Mouse (Mus musculus): Measurements from ENCODE around the gene A430078G23Rik. TPM values are rescaled to one million over a fixed set of nuclear protein-coding genes. Genes with fewer than 3 reads are reported as not detected.
A peak's percentile ranks its signal among the peaks of the same experiment; 100 is the strongest.

Gene A430078G23Rik
- total RNA-seq, 2 experiments from 2014 or later: 14.7 to 18.7 TPM

GRCm38 (mm10) chr8:3346691-3347413 lies 6.4 kb upstream of the A430078G23Rik start:
- ATAC-seq (replicated peaks; ENCODE audit: poor library complexity, severe bottlenecking): peak; percentile 63; the same call in 1 of the 2 replicates

DNA sequence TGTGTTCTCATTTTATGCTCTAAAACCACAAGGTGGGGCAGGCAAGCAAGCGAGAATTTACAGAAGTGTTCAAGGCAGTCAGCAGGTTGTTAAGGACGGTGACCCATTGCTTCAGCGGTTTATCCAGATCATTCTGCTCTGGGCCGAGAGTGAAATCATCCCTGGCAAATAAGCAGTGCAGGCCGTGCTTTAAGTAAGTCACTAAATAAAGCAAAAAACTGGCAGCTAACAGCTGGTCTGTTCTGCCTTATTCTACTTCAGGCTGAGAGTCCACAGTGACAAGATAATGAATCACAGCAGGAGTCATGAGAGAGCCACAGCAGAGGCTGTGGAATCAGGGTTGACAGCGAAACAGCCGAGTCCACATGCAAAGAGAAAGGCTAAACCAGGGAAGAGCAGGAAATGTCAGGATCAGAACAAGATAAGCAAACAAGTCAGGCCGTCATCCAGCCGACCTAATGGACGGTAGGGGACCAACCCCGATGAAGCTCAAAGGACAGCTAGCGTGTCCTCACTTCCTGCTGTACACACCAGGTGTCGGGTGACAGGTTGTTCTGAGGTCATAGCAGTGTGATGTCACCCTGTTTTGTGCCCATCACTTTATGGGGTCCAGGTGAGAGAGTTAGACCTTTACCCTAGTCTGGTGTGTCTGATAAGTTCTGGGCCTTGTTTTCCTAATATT lies 4.9 kb upstream of the A430078G23Rik start:
- ATAC-seq (replicated peaks; ENCODE audit: poor library complexity, severe bottlenecking): peak; percentile 31

GRCm38 (mm10) chr8:3350747-3351146 lies 2.5 kb upstream of the A430078G23Rik start:
- no peak for ATAC-seq (replicated peaks; ENCODE audit: poor library complexity, severe bottlenecking)

GRCm38 (mm10) chr8:3352715-3353114 lies 500 bp upstream of the A430078G23Rik start:
- ATAC-seq (replicated peaks; ENCODE audit: poor library complexity, severe bottlenecking): no peak

DNA sequence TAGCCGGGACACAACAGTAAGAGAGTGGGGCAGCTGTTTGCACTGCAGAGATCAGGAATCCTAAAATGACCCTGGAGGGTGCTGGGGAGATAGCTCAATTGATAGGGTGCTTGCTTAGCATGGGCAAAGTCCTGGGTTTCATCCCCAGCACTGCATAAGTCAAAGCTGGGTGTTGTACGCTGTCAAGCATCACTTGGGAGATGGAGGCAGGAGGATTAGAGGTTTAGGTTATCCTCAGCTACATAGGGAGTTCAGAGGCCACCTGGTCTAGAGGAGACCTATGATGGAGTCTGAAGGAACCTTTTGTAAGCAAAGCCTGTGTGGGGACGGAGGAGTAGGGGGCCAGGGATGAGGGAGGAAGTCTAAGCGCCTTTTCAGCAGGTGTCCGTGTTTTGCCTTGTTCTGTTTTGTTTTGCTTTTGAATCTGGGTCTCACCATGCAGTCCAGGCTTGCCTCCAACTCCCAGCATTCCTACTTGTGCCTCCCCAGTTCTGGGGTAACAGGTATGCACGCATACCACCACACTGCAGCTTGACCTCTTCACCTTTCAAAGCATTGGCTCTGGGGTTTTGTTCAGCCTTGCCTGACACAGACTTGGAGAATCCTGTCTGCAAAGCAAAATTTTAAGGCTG lies 712 bp downstream of the A430078G23Rik start:
- ATAC-seq (replicated peaks; ENCODE audit: poor library complexity, severe bottlenecking): no peak

GRCm38 (mm10) chr8:3354443-3354812 lies 1.2 kb downstream of the A430078G23Rik start:
- ATAC-seq (replicated peaks; ENCODE audit: poor library complexity, severe bottlenecking): peak; percentile 52

DNA sequence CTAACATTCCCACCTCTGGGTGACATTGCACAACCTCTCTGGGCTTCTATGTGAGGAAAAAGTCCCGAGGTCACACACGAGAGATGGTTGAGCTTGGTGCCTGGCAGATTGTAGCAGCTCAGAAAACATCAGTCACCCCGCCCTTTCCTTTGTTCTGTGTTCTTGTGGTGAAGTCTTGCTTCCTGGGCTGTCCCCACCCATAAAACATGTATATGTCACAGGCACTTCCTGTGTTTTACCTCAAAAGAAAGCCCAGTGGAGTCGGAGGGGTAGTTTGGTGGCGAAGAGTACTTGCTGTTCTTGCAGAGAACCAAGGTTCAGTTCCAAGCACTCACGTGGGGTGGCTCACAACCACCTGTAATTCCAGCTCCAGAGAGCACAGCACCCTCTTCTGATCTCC lies 2.4 kb downstream of the A430078G23Rik start:
- peak; percentile 56 for ATAC-seq (replicated peaks; ENCODE audit: poor library complexity, severe bottlenecking)

- no peak for ATAC-seq (replicated peaks; ENCODE audit: poor library complexity, severe bottlenecking)
Observed at GRCm38 (mm10) chr8:3358060-3358459, 4.8 kb downstream of the A430078G23Rik start.

DNA sequence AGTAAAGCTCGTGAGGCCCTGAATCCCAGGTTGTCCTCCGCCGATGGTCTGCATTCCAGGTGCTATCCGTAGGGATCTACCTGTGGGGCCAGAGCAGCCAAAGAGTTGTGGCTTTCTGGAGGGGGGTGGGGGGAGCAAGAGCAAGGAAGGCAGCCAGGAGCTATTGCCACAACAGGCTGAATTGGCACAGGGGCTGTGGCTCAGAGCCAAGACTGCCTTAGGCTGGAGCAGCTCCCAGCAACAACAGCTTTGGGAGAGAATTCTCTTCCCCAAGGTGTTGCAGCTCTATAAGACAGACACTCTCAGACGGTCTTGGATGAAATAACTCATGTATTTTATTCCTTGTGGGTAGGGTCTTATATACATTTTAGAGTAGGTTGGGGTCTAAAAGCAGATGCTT lies 13.9 kb downstream of the A430078G23Rik start:
- no peak for ATAC-seq (replicated peaks; ENCODE audit: poor library complexity, severe bottlenecking)

GRCm38 (mm10) chr8:3368091-3368490 lies 14.9 kb downstream of the A430078G23Rik start:
- peak; percentile 97 for ATAC-seq (replicated peaks; ENCODE audit: poor library complexity, severe bottlenecking)

DNA sequence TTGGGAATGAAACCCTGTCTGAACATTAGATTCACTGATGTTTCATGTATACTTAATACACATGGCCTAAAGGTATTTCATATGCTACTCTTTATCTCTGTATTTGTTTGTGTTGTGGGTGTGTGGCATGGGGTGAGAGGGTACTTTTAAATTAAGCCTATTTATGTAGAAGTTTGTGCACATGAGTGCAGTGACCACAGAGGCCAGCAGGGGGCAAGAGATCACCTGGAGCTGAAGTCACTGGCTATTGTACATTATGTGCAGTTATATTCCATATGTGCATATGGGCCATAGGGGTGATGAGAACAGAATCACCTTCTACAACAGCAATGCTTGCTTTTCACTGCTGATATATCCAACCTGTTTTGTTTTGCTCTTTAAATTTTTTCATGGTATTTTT lies 22.5 kb downstream of the A430078G23Rik start:
- ATAC-seq (replicated peaks; ENCODE audit: poor library complexity, severe bottlenecking): no peak; the same call in 1 of the 2 replicates

- ATAC-seq (replicated peaks; ENCODE audit: poor library complexity, severe bottlenecking): no peak
Observed at GRCm38 (mm10) chr8:3376641-3377274, 23.5 kb downstream of the A430078G23Rik start.

- peak; percentile 89 for ATAC-seq (replicated peaks; ENCODE audit: poor library complexity, severe bottlenecking)
Observed at GRCm38 (mm10) chr8:3387286-3387685, 34.1 kb downstream of the A430078G23Rik start.

DNA sequence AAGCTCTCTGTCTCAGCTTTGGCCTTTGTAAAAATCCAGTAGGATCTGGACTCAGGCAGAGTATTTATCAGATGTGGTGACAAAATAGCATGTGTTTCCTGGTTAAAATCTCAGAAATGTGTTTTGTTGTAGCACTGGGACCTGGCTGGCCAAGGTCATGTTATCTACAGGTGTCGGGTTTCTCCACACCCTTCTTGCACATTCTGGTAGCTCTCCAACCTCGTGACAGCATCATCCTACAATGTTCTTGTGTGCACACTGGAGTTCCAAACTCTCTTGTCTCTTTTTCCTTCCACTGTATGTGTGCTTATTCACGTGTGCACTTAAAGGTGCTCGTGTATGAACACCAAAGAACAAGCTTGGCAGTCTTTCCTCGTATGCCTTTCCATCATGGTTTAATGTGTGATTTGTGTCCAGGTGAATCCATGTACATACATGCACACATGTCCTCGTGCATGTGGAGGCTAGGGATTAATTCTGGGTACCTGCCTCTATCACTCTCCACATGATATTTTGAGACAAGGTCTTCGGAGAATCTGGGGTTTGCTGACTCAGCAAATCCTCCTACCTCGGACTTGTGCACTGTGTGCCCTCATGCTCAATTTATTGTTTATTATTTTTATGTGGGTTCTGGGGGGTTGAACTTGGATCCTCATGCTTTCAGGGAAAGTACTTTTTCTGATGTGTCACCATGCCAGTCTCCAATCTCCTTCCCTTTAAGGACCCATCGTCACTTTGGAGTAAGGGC lies 35.5 kb downstream of the A430078G23Rik start:
- ATAC-seq (replicated peaks; ENCODE audit: poor library complexity, severe bottlenecking): no peak

GRCm38 (mm10) chr8:3389506-3389905 lies 36.3 kb downstream of the A430078G23Rik start:
- no peak for ATAC-seq (replicated peaks; ENCODE audit: poor library complexity, severe bottlenecking)

DNA sequence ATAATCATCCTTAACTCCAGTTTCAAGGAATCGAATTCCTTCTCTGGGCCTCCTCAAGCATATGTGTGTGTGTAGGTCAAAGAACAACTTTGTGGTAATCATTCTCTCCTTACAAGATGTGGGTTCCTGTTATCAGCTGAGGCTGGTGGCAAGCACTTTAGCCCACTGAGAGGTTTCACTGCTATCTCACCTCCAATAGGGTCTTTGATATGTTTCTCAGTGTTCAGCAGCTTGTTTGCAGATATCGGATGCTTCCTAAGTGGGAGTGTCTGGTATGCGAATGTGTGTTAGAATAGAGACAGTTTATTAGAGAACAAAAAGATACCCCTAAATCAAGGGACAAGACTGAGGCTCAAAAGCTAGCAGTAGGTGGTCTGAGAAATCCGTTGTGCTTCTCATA lies 39.1 kb downstream of the A430078G23Rik start:
- no peak for ATAC-seq (replicated peaks; ENCODE audit: poor library complexity, severe bottlenecking)

- ATAC-seq (replicated peaks; ENCODE audit: poor library complexity, severe bottlenecking): peak; percentile 69
Observed at GRCm38 (mm10) chr8:3392771-3393710, 39.8 kb downstream of the A430078G23Rik start, which contains the start of gene Arhgef18. Arhgef18 (plus strand) TSS chr8:3393006.

DNA sequence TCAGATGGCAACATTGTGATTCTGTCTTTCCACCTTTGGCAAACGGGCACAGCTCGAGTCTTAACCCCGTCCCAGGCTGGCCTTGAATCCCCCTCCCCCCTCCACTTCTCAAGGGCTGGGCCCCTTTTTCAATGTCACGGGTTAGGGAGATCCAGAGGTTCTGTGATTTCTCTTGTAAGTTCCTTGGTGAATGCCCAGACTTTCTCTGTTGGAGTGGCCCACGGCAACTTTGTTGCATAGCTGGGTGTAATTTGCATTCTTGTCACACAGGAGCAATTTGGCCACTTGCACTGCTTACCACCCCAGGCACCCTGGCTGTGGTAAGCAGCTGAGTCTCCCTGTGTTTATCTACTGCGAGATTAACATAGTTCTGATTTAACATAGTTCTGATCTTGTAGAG lies 41.4 kb downstream of the A430078G23Rik start:
- ATAC-seq (replicated peaks; ENCODE audit: poor library complexity, severe bottlenecking): no peak

- no peak for ATAC-seq (replicated peaks; ENCODE audit: poor library complexity, severe bottlenecking)
Observed at GRCm38 (mm10) chr8:3395246-3395645, 42.0 kb downstream of the A430078G23Rik start.

Measured in granulocyte monocyte progenitor cell, adult 5-6 weeks (primary cell).